Mouse (Mus musculus) G1E-ER4 (cell line): ENCODE results near the gene Slfn2. TPM values are rescaled to one million over a fixed set of nuclear protein-coding genes. Genes with fewer than 3 reads are reported as not detected.

Experiments
- GATA1 ChIP-seq: IDR thresholded peaks from one replicate; pipeline ENCODE4 v1.8.0; 2012; ENCODE audit warnings: low read length, inconsistent platforms
- polyA plus RNA-seq: library from polyadenylated mRNA; stranded (reverse); fragments of >175 nt; gene quantifications from 2 replicates; pipeline ENCODE4 v1.2.3, GENCODE M21; 2012

Gene Slfn2
- polyA plus RNA-seq, 1 experiment = 0.37 TPM

GRCm38 (mm10) chr11:83066640-83067531 is 2.0 kb downstream of the Slfn2 start:
- no peak for TF ChIP-seq GATA1

GRCm38 (mm10) chr11:83067982-83068694 is 3.2 kb downstream of the Slfn2 start:
- no peak for TF ChIP-seq GATA1

- TF ChIP-seq GATA1 = no peak
These were observed 5.5 kb downstream of the Slfn2 start for GRCm38 (mm10) chr11:83070321-83070970.

- TF ChIP-seq GATA1 = no peak
These were observed 13.0 kb downstream of the Slfn2 start for GRCm38 (mm10) chr11:83077714-83078422.

GRCm38 (mm10) chr11:83078423-83079140 is 13.7 kb downstream of the Slfn2 start:
- no peak for TF ChIP-seq GATA1

GRCm38 (mm10) chr11:83079487-83080199 is 14.7 kb downstream of the Slfn2 start:
- peak; percentile 98 for TF ChIP-seq GATA1

GRCm38 (mm10) chr11:83082741-83083473 is 18.0 kb downstream of the Slfn2 start:
- no peak for TF ChIP-seq GATA1

- no peak for TF ChIP-seq GATA1
These were observed 19.2 kb downstream of the Slfn2 start for GRCm38 (mm10) chr11:83084161-83084560.

- TF ChIP-seq GATA1 = no peak
These were observed 19.8 kb downstream of the Slfn2 start for GRCm38 (mm10) chr11:83084761-83085160.

- no peak for TF ChIP-seq GATA1
These were observed 50.2 kb downstream of the Slfn2 start for GRCm38 (mm10) chr11:83115138-83115537.

GRCm38 (mm10) chr11:83116597-83117227 is 51.8 kb downstream of the Slfn2 start, which contains the start of gene Slfn1:
Gene Slfn1, plus strand, starts transcription at chr11:83116849.
- no peak for TF ChIP-seq GATA1

GRCm38 (mm10) chr11:83118056-83118455 is 53.1 kb downstream of the Slfn2 start:
- TF ChIP-seq GATA1 = no peak

Other genes starting within 250 kb of the Slfn2 start
- 21.3 and 59.6 TPM in 2 replicates for gene Rffl, start 193.9 kb upstream of the Slfn2 start, polyA plus RNA-seq
- gene Rad51d, start 174.5 kb upstream of the Slfn2 start, polyA plus RNA-seq = 10.4 and 13.9 TPM in 2 replicates
- gene Fndc8, start 173.0 kb upstream of the Slfn2 start, polyA plus RNA-seq = not detected in 2 replicates
- gene Nle1, start 156.7 kb upstream of the Slfn2 start, polyA plus RNA-seq = 117 and 127 TPM in 2 replicates
- gene Unc45b, start 154.6 kb upstream of the Slfn2 start, polyA plus RNA-seq = 0.01 and 0.04 TPM in 2 replicates
- gene Slfn5, start 113.8 kb upstream of the Slfn2 start, polyA plus RNA-seq = 0.01 TPM in 1 of 2 replicates, not detected in the other
- gene Slfn9, start 73.3 kb upstream of the Slfn2 start, polyA plus RNA-seq = 0.01 TPM in 1 of 2 replicates, not detected in the other
- gene Slfn8, start 44.3 kb upstream of the Slfn2 start, polyA plus RNA-seq = 0.06 TPM in 1 of 2 replicates, not detected in the other
- not detected in 2 replicates for gene Slfn1, start 51.7 kb downstream of the Slfn2 start, polyA plus RNA-seq
- gene Slfn4, start 110.1 kb downstream of the Slfn2 start, polyA plus RNA-seq = not detected in 2 replicates
- gene Slfn3, start 126.2 kb downstream of the Slfn2 start, polyA plus RNA-seq = not detected in 2 replicates
- 0.02 TPM in 2 replicates for gene Slfn14, start 221.6 kb downstream of the Slfn2 start, polyA plus RNA-seq
- gene Ap2b1, start 233.9 kb downstream of the Slfn2 start, polyA plus RNA-seq = 14.0 and 19.2 TPM in 2 replicates
- 3.4 and 5.4 TPM in 2 replicates for gene Pex12, start 237.5 kb downstream of the Slfn2 start, polyA plus RNA-seq